Mouse (Mus musculus): ENCODE measurements around the gene Lenep. TPM values are rescaled to one million over a fixed set of nuclear protein-coding genes. Genes with fewer than 3 reads are reported as not detected.

The Lenep gene
- polyA plus RNA-seq, 2 experiments: 2.4 TPM; not detected in 1

- DNase-seq (ENCODE audit: low spot score): peak; percentile 79
- 17% methylated on average over 5 of the region's 5 CpGs for WGBS
Measured at GRCm38 (mm10) chr3:89354816-89355511, 47.6 kb downstream of the Lenep start.

GRCm38 (mm10) chr3:89351271-89351670 is 51.3 kb downstream of the Lenep start:
- Histone ChIP-seq H3K36me3 (ENCODE audit: control insufficient read depth, insufficient read depth, low read length) (peaks cover 11% of the 10 kb centered on the region; the same call in 1 of the 2 replicates), H3K9me3 (ENCODE audit: control insufficient read depth, low read length) (no peaks in the 10 kb centered on the region), H3K9ac (ENCODE audit: low read depth, low read length, severe bottlenecking) (no peak overlapping the region), H3K27me3 (ENCODE audit: control insufficient read depth, insufficient read depth, low read length) (no peaks in the 10 kb centered on the region; the same call in 1 of the 2 replicates), H3K27ac (replicated peaks; ENCODE audit: low read depth, low read length) (no peak overlapping the region), H3K4me3 (replicated peaks; ENCODE audit: low read length) (no peak overlapping the region), H3K4me2 (replicated peaks; ENCODE audit: low read depth, low read length, severe bottlenecking) (no peak overlapping the region), H3K4me1 (ENCODE audit: control insufficient read depth, insufficient read depth, low read length) (peaks cover 16% of the 10 kb centered on the region)
- no peak for DNase-seq (ENCODE audit: low spot score)
- ATAC-seq (ENCODE audit: low FRiP score, low read depth): no peak
- whole genome bisulfite sequencing: 50% methylated on average over 5 of the region's 5 CpGs
- no peak for TF ChIP-seq POLR2A (IDR thresholded peaks at IDR 0.05; ENCODE audit: borderline replicate concordance, extremely low read depth, insufficient read depth, insufficient read length)

More at GRCm38 (mm10) chr3:89354816-89355511, 47.6 kb downstream of the Lenep start:
- Histone ChIP-seq H3K9me3 (ENCODE audit: control insufficient read depth, low read length) (no peaks in the 10 kb centered on the region), H3K36me3 (ENCODE audit: control insufficient read depth, insufficient read depth, low read length) (no peaks in the 10 kb centered on the region), H3K27me3 (ENCODE audit: control insufficient read depth, insufficient read depth, low read length) (no peaks in the 10 kb centered on the region), H3K4me3 (replicated peaks; ENCODE audit: low read length) (no peak overlapping the region), H3K27ac (replicated peaks; ENCODE audit: low read depth, low read length) (no peak overlapping the region), H3K4me2 (replicated peaks; ENCODE audit: low read depth, low read length, severe bottlenecking) (no peak overlapping the region), H3K4me1 (ENCODE audit: control insufficient read depth, insufficient read depth, low read length) (peaks cover 7% of the 10 kb centered on the region), H3K9ac (ENCODE audit: low read depth, low read length, severe bottlenecking) (no peak overlapping the region)
- TF ChIP-seq POLR2A (IDR thresholded peaks at IDR 0.05; ENCODE audit: borderline replicate concordance, extremely low read depth, insufficient read depth, insufficient read length): no peak
- ATAC-seq (ENCODE audit: low FRiP score, low read depth): 0 out of 2 replicates have a peak, but pooled peaks have one; percentile 17

Other genes with a start within 250 kb of the Lenep start
- gene Hcn3, start 242.6 kb downstream of the Lenep start, polyA plus RNA-seq (2012; rRNA removed): 4.6 and 8.9 TPM in 2 replicates
- 1.5 and 1.6 TPM in 2 replicates for gene Hcn3, start 242.6 kb downstream of the Lenep start, polyA plus RNA-seq (2014; fragmentation: Nextera tagmentation; extraction: Ambion mirVana)
- 152 and 155 TPM in 2 replicates for gene Clk2, start 238.0 kb downstream of the Lenep start, polyA plus RNA-seq (2012; rRNA removed)
- gene Clk2, start 238.0 kb downstream of the Lenep start, polyA plus RNA-seq (2014; fragmentation: Nextera tagmentation; extraction: Ambion mirVana): 26.5 and 34.2 TPM in 2 replicates
- gene Scamp3, start 225.3 kb downstream of the Lenep start, polyA plus RNA-seq (2012; rRNA removed): 114 and 156 TPM in 2 replicates
- gene Scamp3, start 225.3 kb downstream of the Lenep start, polyA plus RNA-seq (2014; fragmentation: Nextera tagmentation; extraction: Ambion mirVana): 93.9 and 96.0 TPM in 2 replicates
- 95.5 and 124 TPM in 2 replicates for gene Fam189b, start 219.7 kb downstream of the Lenep start, polyA plus RNA-seq (2012; rRNA removed)
- 34.5 and 34.8 TPM in 2 replicates for gene Fam189b, start 219.7 kb downstream of the Lenep start, polyA plus RNA-seq (2014; fragmentation: Nextera tagmentation; extraction: Ambion mirVana)
- gene Gba, start 199.9 kb downstream of the Lenep start, polyA plus RNA-seq (2012; rRNA removed): 51.2 and 68.0 TPM in 2 replicates
- gene Gba, start 199.9 kb downstream of the Lenep start, polyA plus RNA-seq (2014; fragmentation: Nextera tagmentation; extraction: Ambion mirVana): 48.1 and 53.3 TPM in 2 replicates
- gene Thbs3, start 187.6 kb downstream of the Lenep start, polyA plus RNA-seq (2012; rRNA removed): 229 and 244 TPM in 2 replicates
- gene Thbs3, start 187.6 kb downstream of the Lenep start, polyA plus RNA-seq (2014; fragmentation: Nextera tagmentation; extraction: Ambion mirVana): 78.9 and 83.0 TPM in 2 replicates
- gene Mtx1, start 175.7 kb downstream of the Lenep start, polyA plus RNA-seq (2012; rRNA removed): 196 and 211 TPM in 2 replicates
- 159 and 163 TPM in 2 replicates for gene Mtx1, start 175.7 kb downstream of the Lenep start, polyA plus RNA-seq (2014; fragmentation: Nextera tagmentation; extraction: Ambion mirVana)
- gene Muc1, start 173.7 kb downstream of the Lenep start, polyA plus RNA-seq (2012; rRNA removed): 5.6 and 7.0 TPM in 2 replicates
- 0.55 and 1.1 TPM in 2 replicates for gene Muc1, start 173.7 kb downstream of the Lenep start, polyA plus RNA-seq (2014; fragmentation: Nextera tagmentation; extraction: Ambion mirVana)
- gene Krtcap2, start 156.8 kb downstream of the Lenep start, polyA plus RNA-seq (2012; rRNA removed): 121 and 153 TPM in 2 replicates
- gene Krtcap2, start 156.8 kb downstream of the Lenep start, polyA plus RNA-seq (2014; fragmentation: Nextera tagmentation; extraction: Ambion mirVana): 352 and 353 TPM in 2 replicates
- gene Trim46, start 156.5 kb downstream of the Lenep start, polyA plus RNA-seq (2012; rRNA removed): 19.0 and 25.4 TPM in 2 replicates
- gene Trim46, start 156.5 kb downstream of the Lenep start, polyA plus RNA-seq (2014; fragmentation: Nextera tagmentation; extraction: Ambion mirVana): 3.9 and 4.7 TPM in 2 replicates
- 313 and 432 TPM in 2 replicates for gene Dpm3, start 143.4 kb downstream of the Lenep start, polyA plus RNA-seq (2012; rRNA removed)
- 165 and 173 TPM in 2 replicates for gene Dpm3, start 143.4 kb downstream of the Lenep start, polyA plus RNA-seq (2014; fragmentation: Nextera tagmentation; extraction: Ambion mirVana)
- gene Slc50a1, start 132.2 kb downstream of the Lenep start, polyA plus RNA-seq (2012; rRNA removed): 150 and 198 TPM in 2 replicates
- 90.8 and 95.6 TPM in 2 replicates for gene Slc50a1, start 132.2 kb downstream of the Lenep start, polyA plus RNA-seq (2014; fragmentation: Nextera tagmentation; extraction: Ambion mirVana)
- gene Efna1, start 121.7 kb downstream of the Lenep start, polyA plus RNA-seq (2012; rRNA removed): 51.7 and 52.2 TPM in 2 replicates
- gene Efna1, start 121.7 kb downstream of the Lenep start, polyA plus RNA-seq (2014; fragmentation: Nextera tagmentation; extraction: Ambion mirVana): 42.2 and 48.1 TPM in 2 replicates
- 38.1 and 48.5 TPM in 2 replicates for gene Efna3, start 79.8 kb downstream of the Lenep start, polyA plus RNA-seq (2012; rRNA removed)
- gene Efna3, start 79.8 kb downstream of the Lenep start, polyA plus RNA-seq (2014; fragmentation: Nextera tagmentation; extraction: Ambion mirVana): 32.1 and 34.4 TPM in 2 replicates
- 56.5 and 67.1 TPM in 2 replicates for gene Efna4, start 64.8 kb downstream of the Lenep start, polyA plus RNA-seq (2012; rRNA removed)
- gene Efna4, start 64.8 kb downstream of the Lenep start, polyA plus RNA-seq (2014; fragmentation: Nextera tagmentation; extraction: Ambion mirVana): 32.0 and 34.2 TPM in 2 replicates
- gene Adam15, start 52.8 kb downstream of the Lenep start, polyA plus RNA-seq (2012; rRNA removed): 80.4 and 97.6 TPM in 2 replicates
- 45.9 and 48.2 TPM in 2 replicates for gene Adam15, start 52.8 kb downstream of the Lenep start, polyA plus RNA-seq (2014; fragmentation: Nextera tagmentation; extraction: Ambion mirVana)
- gene Dcst2, start 40.8 kb downstream of the Lenep start, polyA plus RNA-seq (2012; rRNA removed): 0.63 and 1.1 TPM in 2 replicates
- gene Dcst2, start 40.8 kb downstream of the Lenep start, polyA plus RNA-seq (2014; fragmentation: Nextera tagmentation; extraction: Ambion mirVana): 0.14 and 0.26 TPM in 2 replicates
- 0.11 and 0.17 TPM in 2 replicates for gene Dcst1, start 37.5 kb downstream of the Lenep start, polyA plus RNA-seq (2012; rRNA removed)
- gene Dcst1, start 37.5 kb downstream of the Lenep start, polyA plus RNA-seq (2014; fragmentation: Nextera tagmentation; extraction: Ambion mirVana): 0.17 and 0.18 TPM in 2 replicates
- gene Zbtb7b, start 8.0 kb downstream of the Lenep start, polyA plus RNA-seq (2012; rRNA removed): 13.4 and 14.7 TPM in 2 replicates
- 2.7 and 3.4 TPM in 2 replicates for gene Zbtb7b, start 8.0 kb downstream of the Lenep start, polyA plus RNA-seq (2014; fragmentation: Nextera tagmentation; extraction: Ambion mirVana)
- 32.8 and 36.0 TPM in 2 replicates for gene Flad1, start 9.1 kb upstream of the Lenep start, polyA plus RNA-seq (2012; rRNA removed)
- 26.8 and 27.1 TPM in 2 replicates for gene Flad1, start 9.1 kb upstream of the Lenep start, polyA plus RNA-seq (2014; fragmentation: Nextera tagmentation; extraction: Ambion mirVana)
- 247 and 268 TPM in 2 replicates for gene Cks1b, start 15.6 kb upstream of the Lenep start, polyA plus RNA-seq (2012; rRNA removed)
- 473 and 476 TPM in 2 replicates for gene Cks1b, start 15.6 kb upstream of the Lenep start, polyA plus RNA-seq (2014; fragmentation: Nextera tagmentation; extraction: Ambion mirVana)
- 134 and 166 TPM in 2 replicates for gene Shc1, start 15.7 kb upstream of the Lenep start, polyA plus RNA-seq (2012; rRNA removed)
- gene Shc1, start 15.7 kb upstream of the Lenep start, polyA plus RNA-seq (2014; fragmentation: Nextera tagmentation; extraction: Ambion mirVana): 72.5 and 80.0 TPM in 2 replicates
- gene Pygo2, start 27.4 kb upstream of the Lenep start, polyA plus RNA-seq (2012; rRNA removed): 83.4 and 121 TPM in 2 replicates
- gene Pygo2, start 27.4 kb upstream of the Lenep start, polyA plus RNA-seq (2014; fragmentation: Nextera tagmentation; extraction: Ambion mirVana): 58.3 and 65.3 TPM in 2 replicates
- 31.4 and 32.8 TPM in 2 replicates for gene Pbxip1, start 33.9 kb upstream of the Lenep start, polyA plus RNA-seq (2012; rRNA removed)
- 17.9 and 21.2 TPM in 2 replicates for gene Pbxip1, start 33.9 kb upstream of the Lenep start, polyA plus RNA-seq (2014; fragmentation: Nextera tagmentation; extraction: Ambion mirVana)
- gene Pmvk, start 51.7 kb upstream of the Lenep start, polyA plus RNA-seq (2012; rRNA removed): 41.8 and 47.2 TPM in 2 replicates
- 46.5 and 52.3 TPM in 2 replicates for gene Pmvk, start 51.7 kb upstream of the Lenep start, polyA plus RNA-seq (2014; fragmentation: Nextera tagmentation; extraction: Ambion mirVana)
- 5.9 and 6.6 TPM in 2 replicates for gene Kcnn3, start 117.4 kb upstream of the Lenep start, polyA plus RNA-seq (2012; rRNA removed)
- gene Kcnn3, start 117.4 kb upstream of the Lenep start, polyA plus RNA-seq (2014; fragmentation: Nextera tagmentation; extraction: Ambion mirVana): 4.1 and 5.0 TPM in 2 replicates

All from limb, embryonic 14.5 days (tissue).